Mouse (Mus musculus) monocyte, adult 59 days (primary cell): ENCODE data around the gene Gm10696. TPM values are rescaled to one million over a fixed set of nuclear protein-coding genes. Genes with fewer than 3 reads are reported as not detected.

Source experiments
- total RNA-seq, 2 experiments: library from RNA; stranded (reverse); gene quantifications; one replicate each; pipeline ENCODE4 v1.2.4; 2023

Gm10696 gene
- not detected for total RNA-seq

DNA sequence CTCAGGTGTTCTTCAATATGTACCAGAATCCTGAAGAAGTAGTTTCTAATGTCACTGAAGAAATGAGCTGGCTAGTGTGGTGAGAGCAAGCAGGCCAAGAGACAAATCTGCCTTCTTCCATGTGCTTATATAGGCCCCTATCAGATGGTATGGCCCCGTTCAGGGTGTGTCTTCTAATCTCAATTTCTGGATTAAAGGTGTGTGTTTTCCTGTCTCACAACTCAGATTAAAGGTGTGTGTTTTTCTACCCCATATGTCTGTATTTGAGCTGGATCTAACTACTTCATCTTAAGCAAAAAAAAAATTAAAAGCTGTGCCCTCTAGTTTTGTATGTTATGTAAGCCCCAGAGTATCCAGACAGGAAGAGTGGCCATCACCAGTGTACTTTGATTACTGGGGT lies at the start of gene Gm10696:
Gm10696 (minus strand) TSS at position 101 of the 400 bp plus-strand sequence.

DNA sequence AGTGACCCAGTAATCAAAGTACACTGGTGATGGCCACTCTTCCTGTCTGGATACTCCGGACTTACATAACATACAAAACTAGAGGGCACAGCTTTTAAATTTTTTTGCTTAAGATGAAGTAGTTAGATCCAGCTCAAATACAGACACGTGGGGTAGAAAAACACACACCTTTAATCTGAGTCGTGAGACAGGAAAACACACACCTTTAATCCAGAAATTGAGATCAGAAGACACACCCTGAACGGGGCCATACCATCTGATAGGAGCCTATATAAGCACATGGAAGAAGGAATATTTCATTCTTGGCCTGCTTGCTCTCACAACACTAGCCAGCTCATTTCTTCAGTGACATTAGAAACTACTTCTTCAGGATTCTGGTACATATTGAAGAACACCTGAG lies 18.4 kb upstream of the Gm10696 start, which contains the start of gene Gm5286:
Gm5286 (plus strand) TSS at position 301 of the 400 bp plus-strand sequence.

Other genes with a start within 250 kb of the Gm10696 start
- not detected for gene Gm9117, start 234.7 kb downstream of the Gm10696 start, total RNA-seq
- not detected for gene Tdpoz5, start 216.9 kb downstream of the Gm10696 start, total RNA-seq
- gene Gm9125, start 123.3 kb downstream of the Gm10696 start, total RNA-seq: not detected
- gene Gm10697, start 105.5 kb downstream of the Gm10696 start, total RNA-seq: not detected
- not detected for gene Gm5286, start 18.5 kb upstream of the Gm10696 start, total RNA-seq
- not detected for gene Gm4778, start 85.8 kb upstream of the Gm10696 start, total RNA-seq
- 1 to 10 TPM; 1.1 to 3.7 TPM for gene Them4, start 131.9 kb upstream of the Gm10696 start, total RNA-seq
- not detected for gene Them5, start 163.9 kb upstream of the Gm10696 start, total RNA-seq
- gene C2cd4d, start 184.2 kb upstream of the Gm10696 start, total RNA-seq: not detected
- gene Rorc, start 194.6 kb upstream of the Gm10696 start, total RNA-seq: 1 to 10 TPM; 1.0 to 1.1 TPM
- under 1 TPM; 0.15 to 0.18 TPM for gene Lingo4, start 220.3 kb upstream of the Gm10696 start, total RNA-seq
- 1 to 10 TPM; 4.6 to 7.5 TPM for gene Tdrkh, start 235.1 kb upstream of the Gm10696 start, total RNA-seq